Mouse (Mus musculus) splenic B cell, adult 2 months (primary cell): ENCODE results near the gene Errfi1.

Experiments used
- DNase-seq: peaks from one replicate; pipeline ENCODE4 v3.0.0-alpha.2; 2011; ENCODE audit warnings: low read depth, low spot score
- H3K27me3 ChIP-seq: 2 replicates; pipeline ENCODE4 v1.6.1; 2012; ENCODE audit warnings: mild to moderate bottlenecking, low read length, moderate library complexity, mixed read lengths; ENCODE audit not compliant: control insufficient read depth, poor library complexity, insufficient read depth, severe bottlenecking
- H3K36me3 ChIP-seq: 2 replicates; pipeline ENCODE4 v1.6.1; 2012; ENCODE audit warnings: mild to moderate bottlenecking, low read length, moderate library complexity, mixed read lengths; ENCODE audit not compliant: control insufficient read depth, poor library complexity, insufficient read depth, severe bottlenecking

Errfi1 gene

GRCm38 (mm10) chr4:150853680-150854461 is at the start of gene Errfi1:
Gene Errfi1 (plus strand): TSS chr4:150853919.
- no peak for DNase-seq
- Histone ChIP-seq H3K27me3 (no peaks in the 10 kb centered on the region; the same call in 1 of the 2 replicates), H3K36me3 (no peaks in the 10 kb centered on the region)

- Histone ChIP-seq H3K27me3 (no peaks in the 10 kb centered on the region), H3K36me3 (no peaks in the 10 kb centered on the region)
- no peak for DNase-seq
These were observed 49.5 kb upstream of the Errfi1 start for GRCm38 (mm10) chr4:150804204-150804603.

- DNase-seq, result no peak
- H3K27me3 ChIP-seq, result no peaks in the 10 kb centered on the region
- no peaks in the 10 kb centered on the region for H3K36me3 ChIP-seq
These were observed 45.8 kb upstream of the Errfi1 start for GRCm38 (mm10) chr4:150807727-150808470.

GRCm38 (mm10) chr4:150808471-150808847 is 45.3 kb upstream of the Errfi1 start:
- H3K27me3 ChIP-seq, result no peaks in the 10 kb centered on the region
- H3K36me3 ChIP-seq, result no peaks in the 10 kb centered on the region
- no peak for DNase-seq

- Histone ChIP-seq H3K36me3 (no peaks in the 10 kb centered on the region), H3K27me3 (no peaks in the 10 kb centered on the region)
- DNase-seq, result no peak
These were observed 44.4 kb upstream of the Errfi1 start for GRCm38 (mm10) chr4:150809323-150809722.

- Histone ChIP-seq H3K36me3 (no peaks in the 10 kb centered on the region), H3K27me3 (no peaks in the 10 kb centered on the region)
- no peak for DNase-seq
These were observed 38.6 kb upstream of the Errfi1 start for GRCm38 (mm10) chr4:150815144-150815543.

- no peaks in the 10 kb centered on the region for H3K36me3 ChIP-seq
- H3K27me3 ChIP-seq, result no peaks in the 10 kb centered on the region
- DNase-seq, result no peak
These were observed 37.2 kb upstream of the Errfi1 start for GRCm38 (mm10) chr4:150816414-150816951.

- no peak for DNase-seq
- Histone ChIP-seq H3K36me3 (no peaks in the 10 kb centered on the region), H3K27me3 (no peaks in the 10 kb centered on the region)
These were observed 34.4 kb upstream of the Errfi1 start for GRCm38 (mm10) chr4:150819126-150819910.

GRCm38 (mm10) chr4:150821381-150821780 is 32.3 kb upstream of the Errfi1 start:
- DNase-seq, result no peak
- Histone ChIP-seq H3K36me3 (no peaks in the 10 kb centered on the region), H3K27me3 (no peaks in the 10 kb centered on the region)

GRCm38 (mm10) chr4:150822624-150823023 is 31.1 kb upstream of the Errfi1 start:
- Histone ChIP-seq H3K27me3 (no peaks in the 10 kb centered on the region), H3K36me3 (no peaks in the 10 kb centered on the region)
- DNase-seq, result no peak

- no peak for DNase-seq
These were observed 29.9 kb upstream of the Errfi1 start for GRCm38 (mm10) chr4:150823614-150824480.

GRCm38 (mm10) chr4:150824877-150825276 is 28.8 kb upstream of the Errfi1 start:
- no peak for DNase-seq
- Histone ChIP-seq H3K27me3 (no peaks in the 10 kb centered on the region), H3K36me3 (no peaks in the 10 kb centered on the region)

More at GRCm38 (mm10) chr4:150823614-150824480, 29.9 kb upstream of the Errfi1 start:
- H3K27me3 ChIP-seq, result no peaks in the 10 kb centered on the region
- H3K36me3 ChIP-seq, result no peaks in the 10 kb centered on the region

GRCm38 (mm10) chr4:150825531-150825930 is 28.2 kb upstream of the Errfi1 start:
- Histone ChIP-seq H3K36me3 (no peaks in the 10 kb centered on the region), H3K27me3 (no peaks in the 10 kb centered on the region)
- DNase-seq, result no peak

- no peak for DNase-seq
- H3K36me3 ChIP-seq, result no peaks in the 10 kb centered on the region
These were observed 22.4 kb upstream of the Errfi1 start for GRCm38 (mm10) chr4:150831321-150831720.

More at GRCm38 (mm10) chr4:150831321-150831720, 22.4 kb upstream of the Errfi1 start:
- no peaks in the 10 kb centered on the region for H3K27me3 ChIP-seq
